Mouse (Mus musculus) small intestine, adult 2 months (tissue): ENCODE data around the gene Wap. TPM values are rescaled to one million over a fixed set of nuclear protein-coding genes. Genes with fewer than 3 reads are reported as not detected.

Experiments
- H3K27ac ChIP-seq: fragments of 200-500 bp; 2 replicates; pipeline ENCODE4 v1.5.1; 2012; ENCODE audit warnings: low read depth, low read length, control low read depth, inconsistent platforms; ENCODE audit not compliant: insufficient read depth
- H3K27me3 ChIP-seq: fragments of 200-500 bp; 2 replicates; pipeline ENCODE4 v1.6.1; 2012; ENCODE audit warnings: mild to moderate bottlenecking, moderate library complexity, low read length, inconsistent platforms; ENCODE audit not compliant: control insufficient read depth, insufficient read depth
- H3K36me3 ChIP-seq: fragments of 200-500 bp; 2 replicates; pipeline ENCODE4 v1.6.1; 2012; ENCODE audit warnings: mild to moderate bottlenecking, low read length, control low read depth, inconsistent platforms; ENCODE audit not compliant: control insufficient read depth, insufficient read depth
- H3K4me1 ChIP-seq: fragments of 200-500 bp; 2 replicates; pipeline ENCODE4 v1.6.1; 2012; ENCODE audit warnings: low read length, inconsistent platforms, mixed read lengths; ENCODE audit not compliant: control insufficient read depth, insufficient read depth, insufficient read length
- H3K4me3 ChIP-seq: fragments of 200-500 bp; 2 replicates; pipeline ENCODE4 v1.5.1; 2012; ENCODE audit warnings: low read depth, mild to moderate bottlenecking, control low read depth, inconsistent platforms, low read length, moderate library complexity
- CTCF ChIP-seq: fragments of 200-500 bp; IDR thresholded peaks from 2 replicates; pipeline ENCODE4 v1.5.1; 2012; ENCODE audit warnings: low read depth, mild to moderate bottlenecking, control low read depth, inconsistent platforms, low read length, moderate library complexity, mixed read lengths; ENCODE audit not compliant: insufficient replicate concordance, insufficient read length; ENCODE audit errors: extremely low read depth
- POLR2A ChIP-seq: fragments of 200-500 bp; IDR thresholded peaks from 2 replicates; pipeline ENCODE4 v1.6.1; 2012; ENCODE audit warnings: low read depth, mild to moderate bottlenecking, control low read depth, inconsistent platforms, low read length, moderate library complexity
- WGBS: fragments of 180-500 bp; shearing (Covaris S2); methylation state at CpG from one replicate; pipeline ENCODE4 v1.1.7; 2018; 5-methylcytosine and 5-hydroxymethylcytosine counted together
- polyA plus RNA-seq: library from polyadenylated mRNA; depleted of rRNA; stranded (reverse); fragments of >200 nt; gene quantifications from 2 replicates; pipeline ENCODE4 v1.2.3, GENCODE M21; 2012

The Wap gene
- polyA plus RNA-seq, 1 experiment: not detected

DNA sequence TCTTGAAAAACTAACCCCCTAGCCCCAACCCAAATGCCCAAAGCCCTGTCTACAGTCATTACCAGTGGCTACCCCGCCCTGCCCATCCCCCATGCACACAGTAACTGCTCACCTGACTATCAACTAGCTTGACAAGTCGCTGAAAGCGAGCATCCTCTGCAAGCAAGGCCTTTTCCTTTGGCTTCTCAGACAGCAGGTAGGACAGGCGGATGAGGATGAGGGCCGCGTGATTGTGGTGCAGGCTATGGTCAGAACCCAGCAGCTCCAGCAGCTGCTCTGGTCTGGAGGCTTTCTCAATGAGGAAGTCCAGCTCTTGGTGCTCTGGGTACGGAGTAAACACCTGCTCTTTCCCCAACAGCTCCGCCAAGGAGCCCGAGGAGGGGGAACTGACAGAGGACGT is 14.7 kb downstream of the Wap start:
- Histone ChIP-seq H3K27me3 (no peaks in the 10 kb centered on the region), H3K4me1 (0 out of 2 replicates have a peak, but pooled peaks cover 2% of the 10 kb centered on the region), H3K4me3 (peak overlapping the region; percentile 52), H3K27ac (no peak overlapping the region), H3K36me3 (peaks cover 48% of the 10 kb centered on the region)
- 39% methylated on average over 10 of the region's 10 CpGs for WGBS
- no peak for TF ChIP-seq CTCF
- no peak for TF ChIP-seq POLR2A

DNA sequence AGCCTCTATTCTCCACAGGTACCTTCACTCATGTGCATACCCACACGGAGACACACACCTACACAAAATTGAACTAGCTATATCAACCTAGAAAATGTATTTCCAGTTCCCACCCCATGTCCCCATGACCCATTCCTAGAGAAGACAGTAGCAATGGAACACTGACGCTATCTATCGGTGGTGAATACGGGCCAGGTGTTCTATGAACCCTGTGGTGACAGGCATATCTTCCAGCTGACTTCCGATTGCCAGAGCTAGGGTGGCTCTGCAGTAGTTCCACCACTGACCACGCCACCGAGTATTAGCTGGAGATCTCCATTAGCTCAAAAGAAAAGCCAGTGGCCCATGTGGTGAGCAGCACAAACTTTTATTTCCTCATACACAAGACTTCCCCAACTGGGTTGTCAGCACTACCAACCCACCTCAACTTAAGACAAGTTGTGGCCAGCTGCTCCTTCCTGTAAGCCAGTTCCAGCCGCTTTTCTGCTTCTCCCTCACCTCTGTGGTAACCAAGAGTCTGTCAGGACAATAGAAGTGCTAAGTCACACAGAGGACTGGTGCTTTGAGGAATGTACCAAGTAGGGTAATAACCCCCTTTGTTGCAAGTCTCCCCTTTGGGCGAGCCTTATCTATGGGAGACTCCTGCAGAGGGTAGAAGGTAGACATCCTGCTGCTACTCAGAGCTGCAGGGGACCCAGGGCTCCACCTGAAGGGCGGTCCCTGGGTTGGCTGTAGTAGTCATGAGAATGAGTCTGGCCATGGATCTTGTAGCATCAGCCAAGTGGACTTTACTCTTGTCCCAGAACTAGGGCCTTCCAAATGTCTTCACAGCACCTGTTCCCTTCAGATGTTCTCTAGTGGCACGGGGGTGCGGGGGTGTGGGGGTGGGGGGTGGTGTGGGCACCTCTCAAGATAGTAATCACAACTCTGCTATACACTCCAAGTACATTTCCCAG is 22.9 kb downstream of the Wap start:
- 70% methylated on average over 12 of the region's 12 CpGs for WGBS

DNA sequence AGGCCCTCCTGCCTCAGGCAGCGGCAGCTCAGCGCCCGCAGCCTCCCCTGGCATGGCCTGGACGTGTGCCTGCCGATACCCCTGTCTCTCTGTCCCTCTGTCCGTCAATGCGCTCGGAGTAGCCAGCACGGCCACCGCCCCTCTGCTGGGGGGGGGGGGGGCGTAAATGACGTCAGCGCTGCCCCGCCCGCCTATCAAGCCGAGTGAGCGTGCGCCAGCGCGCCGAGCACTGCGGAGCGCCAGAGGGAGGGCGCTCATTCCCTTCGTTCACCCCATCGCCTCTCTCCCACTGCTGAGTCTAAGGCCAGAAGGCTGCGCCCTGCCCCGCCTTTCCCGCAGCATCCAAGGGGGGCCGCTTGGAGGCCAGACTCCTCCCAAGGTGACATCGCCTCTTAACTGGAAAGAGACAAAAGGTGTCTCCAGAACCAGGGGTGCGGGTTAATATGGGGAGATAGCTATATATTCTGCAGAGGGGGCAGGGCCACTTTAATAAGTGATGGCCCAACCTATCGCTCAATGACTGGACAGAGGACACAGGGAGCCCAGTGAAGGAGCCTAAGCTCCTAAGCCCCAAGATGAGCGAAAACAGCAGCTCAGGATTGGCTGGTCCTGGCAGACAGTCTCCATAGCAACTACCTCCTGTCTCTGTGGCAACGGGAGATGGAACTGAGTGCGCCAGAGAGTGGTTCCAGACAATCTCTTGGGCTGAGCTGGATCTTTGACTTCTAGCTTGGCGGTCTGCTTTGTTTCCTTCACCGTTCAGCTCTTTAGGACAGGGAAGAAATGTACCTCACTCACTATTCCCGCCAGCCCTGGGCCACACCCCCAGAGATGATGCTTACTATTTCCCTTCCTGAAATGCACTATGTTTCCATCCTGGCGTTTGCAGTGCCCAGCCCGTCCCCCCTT is 32.7 kb downstream of the Wap start, which contains the start of gene Nacad:
Gene Nacad (minus strand): TSS at position 563 of the 909 bp plus-strand sequence.
- Histone ChIP-seq H3K27me3 (peaks cover 16% of the 10 kb centered on the region; the same call in 1 of the 2 replicates), H3K4me1 (peaks cover 2% of the 10 kb centered on the region; the same call in 1 of the 2 replicates), H3K4me3 (peak within 1 kb of the TSS; percentile 48), H3K36me3 (no peaks in the 10 kb centered on the region), H3K27ac (no peak within 1 kb of the TSS)
- no peak for TF ChIP-seq CTCF
- no peak for TF ChIP-seq POLR2A
- 6% methylated on average over 41 of the region's 41 CpGs for WGBS

More for the DNA sequence above, 22.9 kb downstream of the Wap start:
- Histone ChIP-seq H3K27me3 (no peaks in the 10 kb centered on the region), H3K4me3 (no peak overlapping the region), H3K4me1 (no peaks in the 10 kb centered on the region; the same call in 1 of the 2 replicates), H3K27ac (no peak overlapping the region), H3K36me3 (peaks cover 74% of the 10 kb centered on the region)
- TF ChIP-seq CTCF (no peak), POLR2A (no peak)

DNA sequence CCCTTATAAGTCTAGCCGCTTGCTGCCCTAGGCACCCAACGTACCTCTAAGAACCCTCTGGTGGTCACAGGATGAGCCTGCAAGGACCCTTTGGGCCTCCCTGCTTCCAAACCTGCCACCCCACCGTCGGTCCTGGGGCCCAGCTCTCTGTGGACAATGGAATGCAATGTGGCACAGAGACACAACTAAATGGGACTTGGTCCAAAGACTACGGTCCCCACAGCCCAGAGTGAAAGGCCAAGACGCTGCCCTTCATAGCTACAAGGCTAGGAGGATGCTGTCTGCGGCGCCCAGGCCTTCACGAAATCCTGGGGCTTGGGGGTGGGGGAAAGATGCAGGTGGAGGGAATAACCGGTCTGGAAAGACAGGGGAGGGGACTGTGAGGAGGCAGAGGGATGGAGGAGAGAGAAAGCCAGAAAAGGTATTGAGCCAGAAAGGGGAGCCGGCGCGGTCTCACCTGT is 33.4 kb downstream of the Wap start:
- H3K4me3 ChIP-seq: peak overlapping the region; percentile 48
- H3K36me3 ChIP-seq: no peaks in the 10 kb centered on the region
- no peak for TF ChIP-seq POLR2A
- H3K27me3 ChIP-seq: peaks cover 16% of the 10 kb centered on the region; the same call in 1 of the 2 replicates
- peaks cover 2% of the 10 kb centered on the region; the same call in 1 of the 2 replicates for H3K4me1 ChIP-seq
- 22% methylated on average over 13 of the region's 13 CpGs for whole genome bisulfite sequencing
- H3K27ac ChIP-seq: no peak overlapping the region

DNA sequence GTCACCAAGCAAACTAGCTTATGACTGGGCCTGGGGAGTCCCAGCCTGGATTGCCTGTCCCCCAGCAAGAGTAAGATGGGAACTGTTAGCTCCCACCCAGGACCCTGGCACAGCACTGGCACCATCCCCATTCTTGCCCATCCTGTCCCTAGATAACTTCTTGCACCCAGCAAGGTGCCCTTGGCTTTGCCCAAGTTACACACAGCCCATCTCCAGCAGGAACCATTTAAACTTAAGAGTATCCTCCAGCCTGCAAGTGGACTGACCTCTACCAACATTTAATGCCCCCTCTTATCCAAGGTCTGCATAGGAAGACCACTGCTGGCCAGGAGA is 33.9 kb downstream of the Wap start:
- 0 out of 2 replicates have a peak overlapping the region, but pooled peaks have one; percentile 48 for H3K4me3 ChIP-seq
- H3K27me3 ChIP-seq: peaks cover 16% of the 10 kb centered on the region; the same call in 1 of the 2 replicates
- no peaks in the 10 kb centered on the region for H3K36me3 ChIP-seq
- no peak overlapping the region for H3K27ac ChIP-seq
- H3K4me1 ChIP-seq: peaks cover 2% of the 10 kb centered on the region; the same call in 1 of the 2 replicates
- TF ChIP-seq POLR2A: no peak
- TF ChIP-seq CTCF: no peak

DNA sequence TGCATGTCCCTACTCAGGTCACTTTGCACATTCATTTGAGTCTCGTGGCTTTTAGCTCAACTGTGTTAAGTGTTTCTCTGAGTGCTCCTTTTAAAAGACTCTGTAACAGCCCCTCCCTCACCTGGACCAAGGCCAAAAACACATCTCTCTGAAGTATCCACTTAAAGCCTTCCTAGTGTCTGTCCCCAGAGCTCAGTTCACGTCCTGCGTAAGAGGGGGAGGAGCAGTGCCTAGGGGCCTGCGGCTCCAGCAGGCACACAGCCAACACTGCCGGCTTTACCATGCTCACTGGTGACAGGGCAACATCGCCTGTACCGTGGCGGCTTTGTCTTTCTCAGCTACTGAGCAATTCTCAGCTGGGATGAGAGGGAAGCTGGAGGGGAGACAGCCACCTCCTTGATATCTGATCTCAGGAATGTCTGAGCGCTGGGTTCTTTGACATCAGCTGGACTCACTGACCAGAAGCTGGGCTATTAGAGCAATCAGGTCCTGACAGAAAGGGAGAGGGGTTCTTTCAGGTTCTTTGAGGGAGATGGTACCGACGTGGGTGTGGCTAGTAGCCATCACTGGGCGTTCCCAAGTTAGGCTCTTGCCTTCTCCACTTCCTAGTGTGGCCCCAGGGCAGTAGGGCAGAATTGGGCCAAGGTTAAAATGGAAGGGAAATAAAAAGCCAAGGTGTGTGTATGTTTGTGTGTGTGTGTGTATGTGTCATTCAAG is 34.4 kb downstream of the Wap start:
- Histone ChIP-seq H3K4me1 (peaks cover 2% of the 10 kb centered on the region; the same call in 1 of the 2 replicates), H3K4me3 (no peak overlapping the region), H3K36me3 (no peaks in the 10 kb centered on the region), H3K27me3 (peaks cover 16% of the 10 kb centered on the region; the same call in 1 of the 2 replicates), H3K27ac (no peak overlapping the region)
- WGBS: 8% methylated on average over 12 of the region's 12 CpGs
- TF ChIP-seq POLR2A (no peak), CTCF (no peak)
